Mouse (Mus musculus) lung, embryonic 16.5 days (tissue): ENCODE data around the gene Atl3. TPM values are rescaled to one million over a fixed set of nuclear protein-coding genes. Genes with fewer than 3 reads are reported as not detected.

Source experiments
- ATAC-seq: fragments of 200-750 bp; cut with Nextera tagmentation; 2 replicates; pipeline ENCODE4 v1.8.0; 2017; ENCODE audit warnings: low read depth, mild to moderate bottlenecking, moderate library complexity
- H3K27ac ChIP-seq: fragments of 300-500 bp; sonication (generic); 2 replicates; pipeline ENCODE4 v1.5.1; 2014; ENCODE audit warnings: mild to moderate bottlenecking, control low read depth, low read length
- H3K27me3 ChIP-seq: fragments of 300-500 bp; sonication (generic); 2 replicates; pipeline ENCODE4 v1.6.1; 2014; ENCODE audit warnings: low read depth, low read length, mixed read lengths; ENCODE audit not compliant: control insufficient read depth, insufficient read depth
- H3K36me3 ChIP-seq: fragments of 300-500 bp; sonication (generic); 2 replicates; pipeline ENCODE4 v1.6.1; 2014; ENCODE audit warnings: low read length; ENCODE audit not compliant: control insufficient read depth, insufficient read depth
- H3K4me1 ChIP-seq: fragments of 300-500 bp; sonication (generic); replicated peaks from 2 replicates; pipeline ENCODE4 v1.6.1; 2014; ENCODE audit warnings: low read length, mixed read lengths; ENCODE audit not compliant: control insufficient read depth, insufficient read depth
- H3K4me2 ChIP-seq: fragments of 300-500 bp; sonication (generic); 2 replicates; pipeline ENCODE4 v1.6.1; 2014; ENCODE audit warnings: low read depth, low read length, control low read depth
- H3K4me3 ChIP-seq: fragments of 300-500 bp; sonication (generic); 2 replicates; pipeline ENCODE4 v1.5.1; 2014; ENCODE audit warnings: mild to moderate bottlenecking, low read length, control low read depth
- H3K9ac ChIP-seq: fragments of 300-500 bp; sonication (generic); 2 replicates; pipeline ENCODE4 v1.6.1; 2014; ENCODE audit warnings: low read length, control low read depth
- H3K9me3 ChIP-seq: fragments of 300-500 bp; sonication (generic); 2 replicates; pipeline ENCODE4 v1.6.1; 2016; ENCODE audit warnings: low read length; ENCODE audit not compliant: control insufficient read depth
- WGBS: fragments of 180-500 bp; shearing (Covaris S2); extraction: QIAGEN DNeasy Blood & Tissue Kit; methylation state at CpG from one replicate; pipeline ENCODE4 v1.1.7; 2014; 5-methylcytosine and 5-hydroxymethylcytosine counted together
- polyA plus RNA-seq: library from polyadenylated mRNA; unstranded; fragments of >200 nt; fragmentation: Nextera tagmentation; extraction: Ambion mirVana; gene quantifications from 2 replicates; pipeline ENCODE4 v1.2.1, GENCODE M21; 2015

Gene Atl3
- 17.2 and 21.2 TPM in 2 replicates for polyA plus RNA-seq

GRCm38 (mm10) chr19:7493352-7494186 lies at the start of gene Atl3:
Gene Atl3, plus strand, starts transcription at chr19:7494040.
- 25% methylated on average over 31 of the region's 31 CpGs for WGBS
- Histone ChIP-seq H3K27ac (peak within 1 kb of the TSS; percentile 100), H3K9me3 (no peaks in the 10 kb centered on the region), H3K27me3 (no peaks in the 10 kb centered on the region), H3K36me3 (no peaks in the 10 kb centered on the region), H3K9ac (peak within 1 kb of the TSS; percentile 94), H3K4me2 (peak within 1 kb of the TSS; percentile 71), H3K4me3 (peak within 1 kb of the TSS; percentile 87), H3K4me1 (peaks cover 8% of the 10 kb centered on the region; the same call in 1 of the 2 replicates)
- no peak for ATAC-seq

- Histone ChIP-seq H3K9me3 (no peaks in the 10 kb centered on the region), H3K27me3 (no peaks in the 10 kb centered on the region), H3K4me2 (no peak overlapping the region), H3K4me3 (no peak overlapping the region), H3K4me1 (peaks cover 4% of the 10 kb centered on the region; the same call in 1 of the 2 replicates), H3K27ac (no peak overlapping the region), H3K36me3 (peaks cover 5% of the 10 kb centered on the region; the same call in 1 of the 2 replicates), H3K9ac (no peak overlapping the region)
- WGBS: 59% methylated on average over 2 of the region's 2 CpGs
- ATAC-seq: no peak
These were observed 48.7 kb upstream of the Atl3 start for GRCm38 (mm10) chr19:7445105-7445504.

DNA sequence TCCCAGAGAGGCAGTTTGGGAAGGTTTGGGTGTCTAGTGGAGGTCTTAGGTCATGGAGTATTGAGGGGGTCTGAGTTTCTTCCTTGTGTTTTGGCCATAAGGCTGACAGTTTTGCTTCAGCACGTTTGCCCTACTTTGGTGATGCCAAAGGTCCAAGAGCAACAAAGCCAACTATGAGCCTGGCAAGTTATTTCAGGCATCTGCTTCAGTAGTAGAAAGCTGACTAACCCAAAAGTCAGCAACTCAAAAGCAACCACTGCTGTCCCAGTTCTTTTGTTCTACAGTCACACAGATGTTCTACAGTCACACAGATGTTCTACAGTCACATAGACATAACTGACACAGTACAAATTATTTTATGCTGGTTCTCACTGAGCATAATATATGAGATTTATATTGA lies 48.2 kb upstream of the Atl3 start:
- Histone ChIP-seq H3K4me2 (no peak overlapping the region), H3K4me3 (no peak overlapping the region), H3K9ac (no peak overlapping the region), H3K9me3 (no peaks in the 10 kb centered on the region), H3K4me1 (peaks cover 4% of the 10 kb centered on the region; the same call in 1 of the 2 replicates), H3K36me3 (peaks cover 5% of the 10 kb centered on the region; the same call in 1 of the 2 replicates), H3K27ac (no peak overlapping the region), H3K27me3 (no peaks in the 10 kb centered on the region)
- no peak for ATAC-seq
- WGBS: 34% methylated on average over 1 of the region's 1 CpGs

DNA sequence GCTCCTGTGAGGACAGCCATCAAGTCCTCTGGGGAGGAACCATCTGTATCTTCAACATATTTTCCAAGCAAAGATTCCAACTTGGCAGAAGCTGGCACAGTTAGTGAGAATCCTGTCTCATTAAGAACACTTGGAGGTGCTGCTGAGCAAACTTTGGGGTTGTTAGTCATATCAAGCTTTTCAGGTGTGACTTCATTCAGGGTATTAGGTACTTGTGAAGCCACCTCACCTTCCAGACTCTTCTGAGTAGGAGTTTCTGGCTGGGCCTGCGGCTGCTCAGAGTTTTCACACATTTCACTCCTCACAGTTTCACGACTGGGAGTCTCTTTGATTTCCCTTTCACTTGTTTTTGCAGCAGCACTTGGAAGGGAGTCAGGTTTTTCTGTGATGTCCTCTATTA lies 37.0 kb upstream of the Atl3 start:
- no peak overlapping the region for H3K4me3 ChIP-seq
- H3K27ac ChIP-seq: no peak overlapping the region
- no peaks in the 10 kb centered on the region for H3K4me1 ChIP-seq
- ATAC-seq: no peak
- no peaks in the 10 kb centered on the region for H3K36me3 ChIP-seq
- H3K9me3 ChIP-seq: no peaks in the 10 kb centered on the region
- H3K4me2 ChIP-seq: no peak overlapping the region
- WGBS: 38% methylated on average over 2 of the region's 2 CpGs
- no peak overlapping the region for H3K9ac ChIP-seq
- no peaks in the 10 kb centered on the region for H3K27me3 ChIP-seq

DNA sequence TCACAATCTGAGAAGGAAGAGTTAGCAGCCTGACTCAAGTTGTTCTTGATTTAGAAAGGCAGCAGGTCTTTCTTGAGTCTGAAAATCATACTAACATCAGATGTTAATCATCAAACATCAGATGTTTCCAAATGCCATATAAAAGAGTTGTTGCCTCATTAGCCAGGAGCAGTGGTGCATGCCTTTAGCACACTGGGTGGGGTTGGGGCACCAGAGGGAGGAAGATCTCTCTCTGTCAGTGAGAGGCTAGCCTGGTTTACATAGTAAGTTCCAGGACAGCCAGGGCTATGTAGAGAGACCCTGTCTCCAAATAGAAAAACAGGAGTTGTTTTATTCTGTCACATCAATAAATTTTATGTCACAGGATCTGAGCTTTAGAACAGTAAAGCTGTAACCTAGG lies 34.9 kb upstream of the Atl3 start:
- no peaks in the 10 kb centered on the region for H3K9me3 ChIP-seq
- no peak overlapping the region for H3K9ac ChIP-seq
- no peaks in the 10 kb centered on the region for H3K4me1 ChIP-seq
- H3K27me3 ChIP-seq: no peaks in the 10 kb centered on the region
- H3K4me2 ChIP-seq: no peak overlapping the region
- H3K27ac ChIP-seq: no peak overlapping the region
- no peaks in the 10 kb centered on the region for H3K36me3 ChIP-seq
- H3K4me3 ChIP-seq: no peak overlapping the region
- no peak for ATAC-seq

- WGBS: 83% methylated on average over 2 of the region's 2 CpGs
These were observed 34.5 kb upstream of the Atl3 start for GRCm38 (mm10) chr19:7459370-7459769.

DNA sequence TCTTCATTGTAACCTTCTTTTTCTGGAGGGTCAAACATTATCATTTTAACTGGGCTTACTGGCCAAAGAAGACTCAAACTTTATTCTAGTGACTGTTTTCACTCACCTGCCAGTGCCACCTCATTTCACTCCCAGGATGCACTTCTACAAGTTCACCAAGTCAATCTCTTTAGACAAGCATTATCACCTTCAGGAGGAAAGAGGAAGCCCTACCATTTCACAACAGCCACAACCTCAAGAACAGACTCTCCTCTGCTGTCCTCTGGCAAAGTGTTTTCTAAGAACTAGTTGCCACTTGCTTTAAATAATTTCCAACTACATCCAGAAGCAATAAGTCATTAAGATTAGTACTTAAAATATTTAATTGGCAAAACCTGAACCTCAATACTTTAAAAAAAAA lies 25.9 kb upstream of the Atl3 start:
- Histone ChIP-seq H3K9me3 (no peaks in the 10 kb centered on the region), H3K4me1 (no peaks in the 10 kb centered on the region), H3K4me3 (no peak overlapping the region), H3K9ac (no peak overlapping the region), H3K4me2 (no peak overlapping the region), H3K27ac (no peak overlapping the region), H3K36me3 (no peaks in the 10 kb centered on the region), H3K27me3 (no peaks in the 10 kb centered on the region)
- ATAC-seq: no peak

More at GRCm38 (mm10) chr19:7459370-7459769, 34.5 kb upstream of the Atl3 start:
- no peaks in the 10 kb centered on the region for H3K9me3 ChIP-seq
- H3K27ac ChIP-seq: no peak overlapping the region
- H3K4me2 ChIP-seq: no peak overlapping the region
- no peak overlapping the region for H3K9ac ChIP-seq
- H3K4me1 ChIP-seq: no peaks in the 10 kb centered on the region
- ATAC-seq: no peak
- H3K36me3 ChIP-seq: no peaks in the 10 kb centered on the region
- no peak overlapping the region for H3K4me3 ChIP-seq
- no peaks in the 10 kb centered on the region for H3K27me3 ChIP-seq

- H3K4me3 ChIP-seq: no peak overlapping the region
- no peak overlapping the region for H3K27ac ChIP-seq
- no peaks in the 10 kb centered on the region for H3K36me3 ChIP-seq
- no peaks in the 10 kb centered on the region for H3K4me1 ChIP-seq
- ATAC-seq: no peak
- no peaks in the 10 kb centered on the region for H3K9me3 ChIP-seq
- 85% methylated on average over 2 of the region's 2 CpGs for WGBS
- no peaks in the 10 kb centered on the region for H3K27me3 ChIP-seq
- H3K9ac ChIP-seq: no peak overlapping the region
- H3K4me2 ChIP-seq: no peak overlapping the region
These were observed 23.2 kb upstream of the Atl3 start for GRCm38 (mm10) chr19:7470643-7471042.

- peaks cover 7% of the 10 kb centered on the region; the same call in 1 of the 2 replicates for H3K4me1 ChIP-seq
- no peaks in the 10 kb centered on the region for H3K9me3 ChIP-seq
- H3K36me3 ChIP-seq: no peaks in the 10 kb centered on the region
- ATAC-seq: no peak
- WGBS: 94% methylated on average over 3 of the region's 3 CpGs
- no peak overlapping the region for H3K27ac ChIP-seq
- no peaks in the 10 kb centered on the region for H3K27me3 ChIP-seq
- H3K4me3 ChIP-seq: no peak overlapping the region
- H3K9ac ChIP-seq: no peak overlapping the region
- no peak overlapping the region for H3K4me2 ChIP-seq
These were observed 14.0 kb upstream of the Atl3 start for GRCm38 (mm10) chr19:7479751-7480248.
